Mouse (Mus musculus): ENCODE measurements around the gene Synj1. TPM values are rescaled to one million over a fixed set of nuclear protein-coding genes. Genes with fewer than 3 reads are reported as not detected.
A peak's percentile ranks its signal among the peaks of the same experiment; 100 is the strongest.

Gene Synj1
- polyA plus RNA-seq, 1 experiment from 2014 or later: 5.2 TPM

DNA sequence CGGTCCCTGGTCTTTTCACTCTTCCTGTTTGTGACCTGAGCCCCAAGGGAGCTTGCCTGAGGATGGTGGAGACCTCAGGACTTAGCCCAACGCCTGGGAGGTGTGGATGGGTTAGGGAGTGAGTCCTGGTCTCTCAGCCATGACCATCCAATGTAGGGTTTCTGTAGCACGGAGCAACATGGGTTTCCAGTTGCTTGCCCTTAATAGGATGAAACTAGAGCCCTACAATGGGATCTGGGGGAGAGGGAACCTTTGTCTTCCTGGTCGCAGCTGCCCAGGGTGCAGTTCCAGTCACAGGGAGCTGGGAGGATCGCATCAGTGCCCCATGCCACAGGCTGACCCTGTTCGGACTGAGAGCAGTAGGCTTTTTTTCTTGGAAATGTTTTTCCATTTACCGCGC is 94.0 kb downstream of the Synj1 start:
- no peak for TF ChIP-seq EP300 (optimal IDR thresholded peaks at IDR 0.05)
- TF ChIP-seq CTCF (IDR thresholded peaks at IDR 0.05; ENCODE audit: low read depth): no peak

DNA sequence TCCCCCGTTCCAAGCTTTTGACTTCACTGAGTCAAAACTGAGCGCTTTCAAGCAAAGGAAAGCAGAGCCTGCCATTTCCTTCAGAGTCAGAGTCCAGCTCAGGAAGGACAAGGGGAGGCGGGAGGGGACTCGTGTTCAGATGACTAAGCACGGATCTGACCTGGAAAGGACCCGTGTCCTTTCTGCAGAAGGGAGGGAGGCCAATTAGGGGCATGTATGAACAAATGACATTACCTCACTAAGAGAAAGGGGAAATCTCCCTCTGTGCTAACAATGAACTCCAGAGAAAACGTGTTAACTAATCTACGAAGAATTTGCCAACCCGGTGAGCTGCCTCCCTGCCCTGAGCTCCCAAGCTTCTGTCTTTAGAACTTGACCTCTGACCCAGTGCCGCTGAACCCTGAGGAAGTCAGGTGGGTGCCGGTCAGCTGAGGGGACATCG is 95.0 kb downstream of the Synj1 start:
- H3K9me3 ChIP-seq (ENCODE audit: control insufficient read depth, low read length): no peaks in the 10 kb centered on the region
- 26% methylated on average over 12 of the region's 12 CpGs for WGBS
- DNase-seq (ENCODE audit: low spot score) (peak; percentile 51), ATAC-seq (ENCODE audit: low FRiP score, low TSS enrichment) (peak; percentile 84)
- H3K4me1 ChIP-seq (replicated peaks; ENCODE audit: control insufficient read depth, insufficient read depth): no peaks in the 10 kb centered on the region
- no peaks in the 10 kb centered on the region for H3K27me3 ChIP-seq (ENCODE audit: control insufficient read depth, insufficient read depth, low read length)
- no peaks in the 10 kb centered on the region for H3K36me3 ChIP-seq (ENCODE audit: control insufficient read depth, insufficient read depth, low read length)
- TF ChIP-seq CTCF (IDR thresholded peaks at IDR 0.05; ENCODE audit: low read depth) (no peak), EP300 (optimal IDR thresholded peaks at IDR 0.05) (no peak)
- H3K4me3 ChIP-seq (ENCODE audit: low read depth, low read length): no peak overlapping the region
- H3K4me2 ChIP-seq (replicated peaks; ENCODE audit: low read depth): peak overlapping the region; percentile 18; the same call in 1 of the 2 replicates
- no peak overlapping the region for H3K27ac ChIP-seq (replicated peaks)
- no peak overlapping the region for H3K9ac ChIP-seq (ENCODE audit: low read length)

More for the DNA sequence above, 94.0 kb downstream of the Synj1 start:
- DNase-seq (ENCODE audit: low spot score) (no peak), ATAC-seq (ENCODE audit: low FRiP score, low TSS enrichment) (no peak)
- no peaks in the 10 kb centered on the region for H3K27me3 ChIP-seq (ENCODE audit: control insufficient read depth, insufficient read depth, low read length)
- no peaks in the 10 kb centered on the region for H3K9me3 ChIP-seq (ENCODE audit: control insufficient read depth, low read length)
- no peaks in the 10 kb centered on the region for H3K36me3 ChIP-seq (ENCODE audit: control insufficient read depth, insufficient read depth, low read length)
- no peaks in the 10 kb centered on the region for H3K4me1 ChIP-seq (replicated peaks; ENCODE audit: control insufficient read depth, insufficient read depth)
- H3K9ac ChIP-seq (ENCODE audit: low read length): no peak overlapping the region
- no peak overlapping the region for H3K27ac ChIP-seq (replicated peaks)
- WGBS: 76% methylated on average over 8 of the region's 8 CpGs
- no peak overlapping the region for H3K4me3 ChIP-seq (ENCODE audit: low read depth, low read length)
- no peak overlapping the region for H3K4me2 ChIP-seq (replicated peaks; ENCODE audit: low read depth)

DNA sequence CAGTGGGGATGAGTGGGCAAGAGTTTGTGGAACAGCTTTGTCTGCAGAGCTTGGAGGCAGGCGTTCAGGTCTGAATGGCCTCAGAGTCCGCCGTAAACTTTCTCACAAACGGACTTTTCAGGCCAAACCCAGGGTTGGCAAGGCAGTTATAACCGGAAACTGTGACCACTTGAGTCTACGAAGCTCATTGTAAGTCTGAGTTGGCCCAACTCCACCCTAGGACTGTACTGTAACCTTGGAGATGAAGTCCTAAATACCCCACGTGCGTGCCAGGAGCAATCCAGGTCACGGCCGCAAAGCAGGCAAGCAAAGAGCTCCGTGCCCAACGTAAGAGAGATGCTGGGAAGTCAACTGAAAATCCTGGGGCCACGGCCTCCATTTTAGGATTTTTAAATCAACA is 99.3 kb downstream of the Synj1 start:
- Histone ChIP-seq H3K27ac (replicated peaks) (no peak overlapping the region), H3K27me3 (ENCODE audit: control insufficient read depth, insufficient read depth, low read length) (no peaks in the 10 kb centered on the region), H3K9ac (ENCODE audit: low read length) (no peak overlapping the region), H3K4me3 (ENCODE audit: low read depth, low read length) (no peak overlapping the region), H3K4me1 (replicated peaks; ENCODE audit: control insufficient read depth, insufficient read depth) (no peaks in the 10 kb centered on the region), H3K4me2 (replicated peaks; ENCODE audit: low read depth) (no peak overlapping the region), H3K36me3 (ENCODE audit: control insufficient read depth, insufficient read depth, low read length) (no peaks in the 10 kb centered on the region), H3K9me3 (ENCODE audit: control insufficient read depth, low read length) (no peaks in the 10 kb centered on the region)
- DNase-seq (ENCODE audit: low spot score): no peak
- 84% methylated on average over 13 of the region's 13 CpGs for WGBS
- TF ChIP-seq EP300 (optimal IDR thresholded peaks at IDR 0.05): no peak
- TF ChIP-seq CTCF (IDR thresholded peaks at IDR 0.05; ENCODE audit: low read depth): no peak
- no peak for ATAC-seq (ENCODE audit: low FRiP score, low TSS enrichment)

DNA sequence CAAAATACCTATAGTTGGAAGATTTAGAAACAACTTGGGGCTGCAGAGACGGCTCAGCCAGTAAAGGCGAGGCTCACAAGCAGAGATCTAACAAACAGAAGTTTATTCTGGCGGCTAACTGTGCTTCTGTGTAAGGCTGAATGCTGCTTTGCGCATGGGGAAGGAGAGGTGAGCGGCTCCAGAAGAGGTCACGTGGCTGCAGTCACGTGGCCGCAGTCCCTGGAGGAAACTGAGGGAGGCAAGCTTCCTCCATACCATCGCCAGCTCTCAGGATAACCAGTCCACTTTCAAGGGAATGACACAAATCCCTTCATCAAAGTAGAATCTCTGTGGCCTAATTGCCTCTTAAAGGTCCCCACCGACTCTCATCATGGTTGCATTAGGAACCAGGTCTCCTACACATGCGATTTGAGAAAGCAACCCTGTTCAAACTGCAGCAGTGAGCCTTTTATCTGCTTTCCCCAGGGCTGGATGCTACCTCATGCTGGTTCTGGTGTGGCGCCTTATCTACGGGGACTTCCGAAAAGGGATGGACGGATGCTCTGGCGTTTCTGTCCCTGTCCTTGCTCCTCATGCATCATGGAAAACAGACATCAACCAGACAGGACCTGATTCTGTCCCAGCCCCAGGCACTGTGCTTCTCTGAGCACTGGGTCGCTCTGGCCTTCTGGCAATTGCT is 100.1 kb downstream of the Synj1 start:
- Histone ChIP-seq H3K36me3 (ENCODE audit: control insufficient read depth, insufficient read depth, low read length) (no peaks in the 10 kb centered on the region), H3K9me3 (ENCODE audit: control insufficient read depth, low read length) (no peaks in the 10 kb centered on the region), H3K4me2 (replicated peaks; ENCODE audit: low read depth) (no peak overlapping the region), H3K4me1 (replicated peaks; ENCODE audit: control insufficient read depth, insufficient read depth) (no peaks in the 10 kb centered on the region), H3K27ac (replicated peaks) (no peak overlapping the region), H3K9ac (ENCODE audit: low read length) (no peak overlapping the region), H3K27me3 (ENCODE audit: control insufficient read depth, insufficient read depth, low read length) (no peaks in the 10 kb centered on the region), H3K4me3 (ENCODE audit: low read depth, low read length) (no peak overlapping the region)
- TF ChIP-seq CTCF (IDR thresholded peaks at IDR 0.05; ENCODE audit: low read depth): no peak
- no peak for DNase-seq (ENCODE audit: low spot score)
- WGBS: 77% methylated on average over 17 of the region's 17 CpGs
- no peak for ATAC-seq (ENCODE audit: low FRiP score, low TSS enrichment)

DNA sequence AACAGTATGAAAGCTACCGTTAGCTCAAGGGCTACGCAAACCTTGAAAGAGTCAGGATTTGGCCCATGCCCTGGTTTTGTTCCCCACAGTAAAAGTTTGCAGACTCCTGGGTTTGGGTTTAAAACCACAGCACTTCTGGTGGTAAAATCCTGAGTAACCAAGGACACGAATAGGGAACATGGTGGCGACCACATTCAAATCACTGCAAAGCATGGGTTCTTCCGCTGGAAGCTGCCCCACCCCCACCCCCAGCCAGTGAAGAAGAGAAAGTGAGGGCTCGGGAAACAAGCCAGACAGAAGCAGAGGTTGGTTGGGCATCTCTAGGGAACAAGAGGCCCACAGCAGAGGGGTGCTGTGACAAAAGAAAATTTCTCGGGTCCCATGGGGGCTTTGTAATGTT is 103.9 kb downstream of the Synj1 start:
- H3K36me3 ChIP-seq (ENCODE audit: control insufficient read depth, insufficient read depth, low read length): no peaks in the 10 kb centered on the region
- no peak overlapping the region for H3K9ac ChIP-seq (ENCODE audit: low read length)
- no peak for ATAC-seq (ENCODE audit: low FRiP score, low TSS enrichment)
- WGBS: 70% methylated on average over 7 of the region's 7 CpGs
- H3K9me3 ChIP-seq (ENCODE audit: control insufficient read depth, low read length): no peaks in the 10 kb centered on the region
- no peak overlapping the region for H3K4me2 ChIP-seq (replicated peaks; ENCODE audit: low read depth)
- H3K4me3 ChIP-seq (ENCODE audit: low read depth, low read length): no peak overlapping the region
- no peaks in the 10 kb centered on the region for H3K4me1 ChIP-seq (replicated peaks; ENCODE audit: control insufficient read depth, insufficient read depth)
- H3K27me3 ChIP-seq (ENCODE audit: control insufficient read depth, insufficient read depth, low read length): no peaks in the 10 kb centered on the region
- DNase-seq (ENCODE audit: low spot score): no peak
- H3K27ac ChIP-seq (replicated peaks): no peak overlapping the region
- TF ChIP-seq EP300 (optimal IDR thresholded peaks at IDR 0.05) (no peak), CTCF (IDR thresholded peaks at IDR 0.05; ENCODE audit: low read depth) (no peak)

DNA sequence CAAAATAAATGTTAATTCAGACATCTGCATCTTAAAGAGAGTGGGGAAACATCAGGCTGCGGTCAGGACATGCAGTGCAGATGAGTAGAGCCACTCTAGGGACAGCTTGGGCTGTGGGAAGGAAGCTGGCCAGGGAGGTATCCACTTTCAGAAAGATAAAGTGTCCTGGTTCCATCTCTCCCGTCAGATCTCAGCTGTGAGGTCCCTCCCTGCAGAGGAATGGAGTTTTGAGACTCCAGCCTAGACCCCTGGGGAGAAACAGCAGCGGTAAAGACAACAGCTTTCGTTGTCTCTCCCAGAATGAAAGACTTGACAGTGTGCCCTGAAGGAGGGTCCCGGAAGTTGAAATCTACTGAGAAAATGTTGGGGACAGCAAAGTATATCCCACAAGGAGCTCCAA is 107.8 kb downstream of the Synj1 start:
- Histone ChIP-seq H3K9me3 (ENCODE audit: control insufficient read depth, low read length) (no peaks in the 10 kb centered on the region), H3K4me1 (replicated peaks; ENCODE audit: control insufficient read depth, insufficient read depth) (no peaks in the 10 kb centered on the region), H3K9ac (ENCODE audit: low read length) (no peak overlapping the region), H3K4me2 (replicated peaks; ENCODE audit: low read depth) (no peak overlapping the region), H3K27ac (replicated peaks) (no peak overlapping the region), H3K4me3 (ENCODE audit: low read depth, low read length) (no peak overlapping the region), H3K36me3 (ENCODE audit: control insufficient read depth, insufficient read depth, low read length) (no peaks in the 10 kb centered on the region), H3K27me3 (ENCODE audit: control insufficient read depth, insufficient read depth, low read length) (no peaks in the 10 kb centered on the region)
- ATAC-seq (ENCODE audit: low FRiP score, low TSS enrichment): peak; percentile 12; the same call in 1 of the 2 replicates
- TF ChIP-seq EP300 (optimal IDR thresholded peaks at IDR 0.05): no peak
- no peak for TF ChIP-seq CTCF (IDR thresholded peaks at IDR 0.05; ENCODE audit: low read depth)
- DNase-seq (ENCODE audit: low spot score): no peak
- 43% methylated on average over 5 of the region's 5 CpGs for WGBS
